Mouse (Mus musculus): ENCODE measurements around the gene Cpsf6.

DNA sequence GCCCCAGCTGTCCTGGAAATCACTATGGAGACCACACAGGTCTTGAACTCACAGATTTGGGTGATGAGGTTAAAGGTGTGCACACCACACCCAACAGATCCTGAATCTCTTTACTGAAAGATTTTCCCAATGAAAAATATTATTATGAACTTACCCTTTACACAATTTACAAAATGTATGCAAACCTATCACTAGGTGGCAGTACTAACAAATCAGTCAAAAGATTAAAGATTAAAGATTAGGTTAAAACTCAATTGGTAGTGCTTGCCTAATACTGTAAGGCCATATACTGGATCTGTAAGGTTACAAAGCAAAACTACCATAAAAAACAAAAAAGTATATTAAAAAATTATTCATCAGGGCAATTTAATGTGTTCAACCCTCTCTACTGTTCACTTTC is 41.9 kb downstream of the Cpsf6 start:
- TF ChIP-seq CTCF (conservative IDR thresholded peaks at IDR 0.05; ENCODE audit: insufficient read depth, insufficient read length, low read depth, low read length) (no peak), POLR2A (IDR thresholded peaks at IDR 0.05; ENCODE audit: low read depth, low read length) (no peak)

All from kidney, adult 2 months (tissue).